Mouse (Mus musculus) embryo, embryonic 10 days (tissue): Measurements from ENCODE around the gene Mycbp2.
A peak's percentile ranks its signal among the peaks of the same experiment; 100 is the strongest.

Source experiments
- DNase-seq: peaks from one replicate; pipeline ENCODE4 v3.0.0-alpha.2; 2015; ENCODE audit warnings: low spot score

Mycbp2 gene

GRCm38 (mm10) chr14:103102246-103102645 lies 244.4 kb downstream of the Mycbp2 start:
- DNase-seq = no peak

GRCm38 (mm10) chr14:103101171-103101570 lies 245.4 kb downstream of the Mycbp2 start:
- DNase-seq = no peak

GRCm38 (mm10) chr14:103100296-103100695 lies 246.3 kb downstream of the Mycbp2 start:
- DNase-seq = no peak

- DNase-seq = peak; percentile 90
Observed at GRCm38 (mm10) chr14:103099238-103099933, 247.2 kb downstream of the Mycbp2 start, which contains the start of gene Fbxl3. Gene Fbxl3, minus strand, starts transcription at chr14:103099566.

- DNase-seq = peak; percentile 85
Observed at GRCm38 (mm10) chr14:103098587-103099235, 247.9 kb downstream of the Mycbp2 start.

GRCm38 (mm10) chr14:103098213-103098586 lies 248.4 kb downstream of the Mycbp2 start:
- no peak for DNase-seq

GRCm38 (mm10) chr14:103096621-103097020 lies 250.0 kb downstream of the Mycbp2 start:
- no peak for DNase-seq

- DNase-seq = no peak
Observed at GRCm38 (mm10) chr14:103095826-103096225, 250.8 kb downstream of the Mycbp2 start.

GRCm38 (mm10) chr14:103095036-103095435 lies 251.6 kb downstream of the Mycbp2 start:
- no peak for DNase-seq

GRCm38 (mm10) chr14:103093670-103094069 lies 252.9 kb downstream of the Mycbp2 start:
- DNase-seq = no peak

GRCm38 (mm10) chr14:103093236-103093635 lies 253.4 kb downstream of the Mycbp2 start:
- DNase-seq = no peak

- peak; percentile 74 for DNase-seq
Observed at GRCm38 (mm10) chr14:103088624-103089023, 258.0 kb downstream of the Mycbp2 start.

GRCm38 (mm10) chr14:103087846-103088245 lies 258.8 kb downstream of the Mycbp2 start:
- DNase-seq = no peak

GRCm38 (mm10) chr14:103086671-103087324 lies 259.8 kb downstream of the Mycbp2 start:
- DNase-seq = no peak

- DNase-seq = no peak
Observed at GRCm38 (mm10) chr14:103085840-103086533, 260.6 kb downstream of the Mycbp2 start.

- no peak for DNase-seq
Observed at GRCm38 (mm10) chr14:103079209-103079977, 267.2 kb downstream of the Mycbp2 start.

GRCm38 (mm10) chr14:103078006-103078912 lies 268.4 kb downstream of the Mycbp2 start:
- no peak for DNase-seq

GRCm38 (mm10) chr14:103077272-103078005 lies 269.2 kb downstream of the Mycbp2 start:
- DNase-seq = no peak

- DNase-seq = no peak
Observed at GRCm38 (mm10) chr14:103075166-103075565, 271.4 kb downstream of the Mycbp2 start.

GRCm38 (mm10) chr14:103073825-103074224 lies 272.8 kb downstream of the Mycbp2 start:
- no peak for DNase-seq
